Mouse (Mus musculus) lung, embryonic 16.5 days (tissue): ENCODE measurements at regions not wholly inside any gene's neighbourhood (a gene's known extent, or its start where the extent isn't known, plus 50 kb on each side); places are given as distances from the start of the nearest gene placed in this dataset.

Source experiments
- ATAC-seq: fragments of 200-750 bp; cut with Nextera tagmentation; 2 replicates; pipeline ENCODE4 v1.8.0; 2017; ENCODE audit warnings: low read depth, mild to moderate bottlenecking, moderate library complexity
- H3K27ac ChIP-seq: fragments of 300-500 bp; sonication (generic); 2 replicates; pipeline ENCODE4 v1.5.1; 2014; ENCODE audit warnings: mild to moderate bottlenecking, control low read depth, low read length
- H3K27me3 ChIP-seq: fragments of 300-500 bp; sonication (generic); 2 replicates; pipeline ENCODE4 v1.6.1; 2014; ENCODE audit warnings: low read depth, low read length, mixed read lengths; ENCODE audit not compliant: control insufficient read depth, insufficient read depth
- H3K36me3 ChIP-seq: fragments of 300-500 bp; sonication (generic); 2 replicates; pipeline ENCODE4 v1.6.1; 2014; ENCODE audit warnings: low read length; ENCODE audit not compliant: control insufficient read depth, insufficient read depth
- H3K4me1 ChIP-seq: fragments of 300-500 bp; sonication (generic); replicated peaks from 2 replicates; pipeline ENCODE4 v1.6.1; 2014; ENCODE audit warnings: low read length, mixed read lengths; ENCODE audit not compliant: control insufficient read depth, insufficient read depth
- H3K4me2 ChIP-seq: fragments of 300-500 bp; sonication (generic); 2 replicates; pipeline ENCODE4 v1.6.1; 2014; ENCODE audit warnings: low read depth, low read length, control low read depth
- H3K4me3 ChIP-seq: fragments of 300-500 bp; sonication (generic); 2 replicates; pipeline ENCODE4 v1.5.1; 2014; ENCODE audit warnings: mild to moderate bottlenecking, low read length, control low read depth
- H3K9ac ChIP-seq: fragments of 300-500 bp; sonication (generic); 2 replicates; pipeline ENCODE4 v1.6.1; 2014; ENCODE audit warnings: low read length, control low read depth
- H3K9me3 ChIP-seq: fragments of 300-500 bp; sonication (generic); 2 replicates; pipeline ENCODE4 v1.6.1; 2016; ENCODE audit warnings: low read length; ENCODE audit not compliant: control insufficient read depth
- WGBS: fragments of 180-500 bp; shearing (Covaris S2); extraction: QIAGEN DNeasy Blood & Tissue Kit; methylation state at CpG from one replicate; pipeline ENCODE4 v1.1.7; 2014; 5-methylcytosine and 5-hydroxymethylcytosine counted together

DNA sequence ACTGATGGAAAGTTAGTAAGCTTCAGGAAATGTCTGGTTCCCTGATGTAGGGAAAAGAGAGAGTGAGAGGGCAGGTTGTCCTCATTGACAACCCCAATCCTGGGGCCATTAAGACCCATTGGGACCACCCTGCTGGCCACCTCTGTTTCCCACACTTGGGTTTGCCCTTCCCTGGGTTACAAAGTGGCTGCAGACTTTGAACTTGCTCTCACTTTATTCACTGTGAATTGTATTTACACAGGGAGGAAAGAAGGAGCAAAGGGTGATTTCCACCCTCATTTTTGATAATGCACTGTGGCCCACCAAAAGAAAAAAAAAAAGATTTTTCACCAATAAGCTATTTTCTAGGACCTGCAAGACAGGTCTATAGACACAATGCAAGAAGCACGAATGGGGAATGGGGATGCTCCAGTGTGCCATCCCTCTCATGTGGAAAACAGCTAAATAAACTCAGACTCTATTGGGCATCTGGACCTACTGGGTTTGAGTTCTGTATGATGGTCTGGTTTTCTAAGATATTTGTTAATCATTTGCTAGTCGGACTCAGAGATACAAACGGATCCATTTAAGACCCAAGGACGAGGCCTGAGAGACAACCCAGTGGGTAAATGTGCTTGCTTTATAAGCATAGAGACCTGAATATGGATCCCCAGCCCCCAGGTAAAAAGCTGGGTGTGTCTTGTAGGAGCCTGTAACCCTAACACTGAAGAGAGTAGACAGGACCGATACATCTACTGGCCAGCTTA lies 50.2 kb upstream of the Ttc29 start:
- Histone ChIP-seq H3K9ac (no peak overlapping the region), H3K27ac (no peak overlapping the region), H3K4me3 (no peak overlapping the region), H3K4me2 (no peak overlapping the region), H3K4me1 (no peaks in the 10 kb centered on the region), H3K36me3 (no peaks in the 10 kb centered on the region), H3K27me3 (no peaks in the 10 kb centered on the region), H3K9me3 (no peaks in the 10 kb centered on the region)
- WGBS: 79% methylated on average over 5 of the region's 5 CpGs
- no peak for ATAC-seq
